Mouse (Mus musculus): ENCODE data around the gene Amh. TPM values are rescaled to one million over a fixed set of nuclear protein-coding genes. Genes with fewer than 3 reads are reported as not detected.

Amh gene
- polyA plus RNA-seq (2014; fragmentation: Nextera tagmentation; extraction: Ambion mirVana), result 0.16 TPM in 1 of 2 replicates, not detected in the other

DNA sequence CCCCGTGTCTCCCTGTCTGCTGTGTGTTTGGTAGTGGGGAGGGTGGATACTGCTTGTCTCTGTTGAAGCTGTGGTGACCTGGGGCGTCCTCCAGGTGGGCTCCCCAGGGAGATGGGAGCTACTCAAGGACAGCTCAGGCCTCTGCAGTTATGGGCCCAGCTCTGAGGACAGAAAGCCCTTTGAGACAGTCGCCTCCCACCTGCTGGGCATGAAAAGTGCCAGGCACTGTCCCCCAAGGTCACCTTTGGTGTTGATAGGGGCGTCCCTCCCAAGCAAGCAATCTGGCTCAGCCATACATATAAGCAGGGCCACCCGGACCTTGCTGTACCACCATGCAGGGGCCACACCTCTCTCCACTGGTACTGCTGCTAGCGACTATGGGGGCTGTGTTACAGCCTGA, at the start of gene Amh:
Amh (plus strand) TSS at position 328 of the 400 bp plus-strand sequence.
- 70% methylated on average over 6 of the region's 6 CpGs for WGBS
- Histone ChIP-seq H3K9me3 (ENCODE audit: control insufficient read depth, low read length) (no peaks in the 10 kb centered on the region), H3K27ac (no peak within 1 kb of the TSS), H3K4me1 (replicated peaks; ENCODE audit: control insufficient read depth, insufficient read depth, low read length) (peaks cover 19% of the 10 kb centered on the region), H3K36me3 (replicated peaks; ENCODE audit: control insufficient read depth, insufficient read depth) (peaks cover 52% of the 10 kb centered on the region), H3K4me3 (replicated peaks; ENCODE audit: low read length) (no peak within 1 kb of the TSS), H3K9ac (no peak within 1 kb of the TSS), H3K27me3 (ENCODE audit: control insufficient read depth, insufficient read depth, low read length) (peaks cover 12% of the 10 kb centered on the region), H3K4me2 (replicated peaks) (no peak within 1 kb of the TSS)
- DNase-seq (ENCODE audit: low spot score) (no peak), ATAC-seq (ENCODE audit: low FRiP score) (no peak)

DNA sequence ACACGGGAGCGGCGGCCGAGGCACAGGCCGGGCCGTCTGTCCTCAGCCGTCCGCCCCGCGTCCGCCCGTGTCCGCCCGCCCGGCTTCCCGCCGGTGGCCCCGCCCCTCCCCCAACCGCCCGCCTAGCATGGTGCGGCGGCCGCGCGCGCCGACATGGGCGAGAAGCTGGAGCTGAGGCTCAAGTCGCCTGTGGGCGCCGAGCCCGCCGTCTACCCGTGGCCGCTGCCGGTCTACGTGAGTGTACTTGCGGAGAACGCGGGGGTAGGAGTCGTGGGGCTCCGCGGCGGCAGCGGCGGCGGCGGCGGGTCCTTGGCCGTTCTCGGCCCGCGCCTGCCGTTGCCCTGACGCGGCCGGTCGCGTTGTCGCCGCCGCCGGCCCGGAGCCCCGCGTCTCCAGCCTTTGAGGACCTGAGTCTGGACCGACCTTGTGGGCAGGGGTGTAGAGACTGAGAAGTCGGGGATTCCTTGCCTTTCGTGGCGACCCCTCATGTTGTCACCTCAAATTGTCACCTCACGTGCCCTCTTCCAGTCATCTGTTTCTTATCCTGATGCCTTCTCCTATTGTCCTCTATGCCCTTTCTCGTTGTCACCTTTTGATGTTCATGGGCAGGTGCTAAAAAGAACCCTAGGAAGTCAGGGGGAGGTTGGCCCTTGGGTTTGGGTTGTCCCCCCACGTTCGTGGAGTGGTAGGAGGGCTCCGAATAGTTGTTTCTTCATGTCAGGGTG, 49.6 kb upstream of the Amh start:
- Histone ChIP-seq H3K27me3 (ENCODE audit: control insufficient read depth, insufficient read depth, low read length) (no peaks in the 10 kb centered on the region), H3K4me2 (replicated peaks) (peak overlapping the region; percentile 96), H3K27ac (peak overlapping the region; percentile 93), H3K4me1 (replicated peaks; ENCODE audit: control insufficient read depth, insufficient read depth, low read length) (peaks cover 29% of the 10 kb centered on the region), H3K4me3 (replicated peaks; ENCODE audit: low read length) (peak overlapping the region; percentile 94), H3K9ac (peak overlapping the region; percentile 96), H3K36me3 (replicated peaks; ENCODE audit: control insufficient read depth, insufficient read depth) (no peaks in the 10 kb centered on the region), H3K9me3 (ENCODE audit: control insufficient read depth, low read length) (no peaks in the 10 kb centered on the region)
- WGBS, result 1% methylated on average over 60 of the region's 75 CpGs
- no peak for ATAC-seq (ENCODE audit: low FRiP score)
- no peak for DNase-seq (ENCODE audit: low spot score)

DNA sequence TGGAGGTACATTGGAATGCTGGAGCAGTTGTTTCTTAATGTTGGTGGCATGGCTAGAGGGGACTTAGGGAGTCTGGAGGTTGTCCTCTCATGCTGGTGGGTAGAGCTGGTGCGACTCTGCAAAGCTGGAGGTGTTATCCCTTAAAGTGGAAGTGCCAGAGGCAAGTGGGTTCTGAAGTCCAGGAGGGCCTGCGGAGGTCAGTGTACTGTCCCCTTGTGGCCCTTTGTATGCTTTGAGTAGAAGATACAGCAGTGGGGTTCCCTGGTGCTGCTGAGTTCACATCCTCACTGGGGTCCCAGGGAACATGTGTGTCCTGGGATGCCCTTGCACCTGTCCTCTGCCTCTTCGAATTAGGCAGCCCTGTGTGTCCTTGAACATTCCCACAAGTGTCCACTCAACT, 48.9 kb upstream of the Amh start:
- ATAC-seq (ENCODE audit: low FRiP score), result no peak
- no peaks in the 10 kb centered on the region for H3K27me3 ChIP-seq (ENCODE audit: control insufficient read depth, insufficient read depth, low read length)
- H3K36me3 ChIP-seq (replicated peaks; ENCODE audit: control insufficient read depth, insufficient read depth), result no peaks in the 10 kb centered on the region
- H3K4me2 ChIP-seq (replicated peaks), result peak overlapping the region; percentile 96
- H3K9me3 ChIP-seq (ENCODE audit: control insufficient read depth, low read length), result no peaks in the 10 kb centered on the region
- peak overlapping the region; percentile 96 for H3K9ac ChIP-seq
- WGBS, result 34% methylated on average over 3 of the region's 3 CpGs
- DNase-seq (ENCODE audit: low spot score), result no peak
- no peak overlapping the region for H3K27ac ChIP-seq
- peaks cover 29% of the 10 kb centered on the region for H3K4me1 ChIP-seq (replicated peaks; ENCODE audit: control insufficient read depth, insufficient read depth, low read length)
- peak overlapping the region; percentile 94 for H3K4me3 ChIP-seq (replicated peaks; ENCODE audit: low read length)

DNA sequence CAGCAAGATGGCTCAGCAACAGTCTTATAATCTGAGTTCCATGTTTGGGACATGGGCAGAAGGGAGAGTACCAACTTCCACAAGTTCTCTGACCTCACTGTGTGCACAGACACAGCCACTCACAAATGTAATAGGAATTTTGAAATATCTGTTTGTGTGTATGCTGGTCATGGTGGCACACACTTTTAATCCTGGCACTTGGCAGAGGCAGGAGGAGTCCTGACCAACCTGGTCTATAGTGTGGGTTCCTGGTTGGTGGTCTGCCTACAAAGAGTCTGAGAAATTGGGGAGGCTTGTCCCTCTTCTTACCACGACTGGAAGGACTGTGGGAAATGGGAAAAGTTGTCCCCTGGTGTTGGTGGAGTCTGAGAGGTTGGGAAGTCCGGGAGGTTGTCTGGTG, 48.5 kb upstream of the Amh start:
- no peak for ATAC-seq (ENCODE audit: low FRiP score)
- WGBS, result 68% methylated on average over 2 of the region's 2 CpGs
- DNase-seq (ENCODE audit: low spot score), result no peak
- no peak overlapping the region for H3K27ac ChIP-seq
- peak overlapping the region; percentile 94 for H3K4me3 ChIP-seq (replicated peaks; ENCODE audit: low read length)
- H3K27me3 ChIP-seq (ENCODE audit: control insufficient read depth, insufficient read depth, low read length), result no peaks in the 10 kb centered on the region
- peak overlapping the region; percentile 96 for H3K9ac ChIP-seq
- H3K4me2 ChIP-seq (replicated peaks), result peak overlapping the region; percentile 96
- peaks cover 29% of the 10 kb centered on the region for H3K4me1 ChIP-seq (replicated peaks; ENCODE audit: control insufficient read depth, insufficient read depth, low read length)
- H3K9me3 ChIP-seq (ENCODE audit: control insufficient read depth, low read length), result no peaks in the 10 kb centered on the region
- H3K36me3 ChIP-seq (replicated peaks; ENCODE audit: control insufficient read depth, insufficient read depth), result no peaks in the 10 kb centered on the region

DNA sequence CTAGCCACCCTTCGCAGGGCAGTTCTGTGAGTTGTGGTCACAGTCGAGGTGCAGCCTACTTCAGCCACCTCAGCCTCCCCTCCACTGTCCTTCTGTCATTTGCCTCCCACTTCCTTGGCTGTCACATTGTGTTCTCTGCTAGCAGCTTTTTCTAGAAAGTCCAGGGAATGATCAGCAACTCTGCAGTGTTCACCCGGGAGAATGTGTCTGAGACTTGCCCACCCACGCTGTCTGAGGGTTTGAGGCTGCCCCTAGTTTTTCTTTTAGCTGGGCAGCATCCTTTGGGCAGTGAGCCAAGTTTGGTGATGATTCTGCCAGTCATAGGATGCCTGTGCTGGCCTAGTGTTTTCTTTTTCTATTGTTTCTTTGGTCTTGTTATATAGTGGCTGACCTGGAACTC, 48.1 kb upstream of the Amh start:
- ATAC-seq (ENCODE audit: low FRiP score), result no peak
- H3K4me1 ChIP-seq (replicated peaks; ENCODE audit: control insufficient read depth, insufficient read depth, low read length), result peaks cover 34% of the 10 kb centered on the region
- no peak overlapping the region for H3K27ac ChIP-seq
- H3K27me3 ChIP-seq (ENCODE audit: control insufficient read depth, insufficient read depth, low read length), result no peaks in the 10 kb centered on the region
- 66% methylated on average over 4 of the region's 4 CpGs for WGBS
- no peaks in the 10 kb centered on the region for H3K9me3 ChIP-seq (ENCODE audit: control insufficient read depth, low read length)
- H3K4me2 ChIP-seq (replicated peaks), result peak overlapping the region; percentile 96
- H3K9ac ChIP-seq, result no peak overlapping the region
- DNase-seq (ENCODE audit: low spot score), result no peak
- H3K4me3 ChIP-seq (replicated peaks; ENCODE audit: low read length), result 0 out of 2 replicates have a peak overlapping the region, but pooled peaks have one; percentile 94
- no peaks in the 10 kb centered on the region for H3K36me3 ChIP-seq (replicated peaks; ENCODE audit: control insufficient read depth, insufficient read depth)

DNA sequence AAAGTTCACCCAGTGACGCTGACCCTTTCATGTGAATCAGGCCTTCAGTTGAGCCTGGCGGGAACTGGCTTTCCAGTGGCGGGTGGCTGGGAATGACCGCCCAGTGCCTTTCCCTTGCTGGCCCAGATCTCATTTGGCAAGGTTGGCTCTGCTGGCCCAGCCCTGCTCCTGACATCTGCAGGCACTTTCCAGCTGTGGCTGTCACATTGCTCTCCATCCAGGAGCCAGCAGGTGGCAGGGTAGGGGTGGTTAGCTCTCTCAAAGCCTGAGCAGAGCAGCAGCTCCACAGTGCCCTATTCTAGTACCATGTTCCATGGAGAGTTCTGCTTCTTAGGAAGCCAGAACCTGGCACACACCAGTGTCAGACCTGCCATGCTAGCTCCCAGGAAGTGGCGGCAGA, 47.3 kb upstream of the Amh start:
- ATAC-seq (ENCODE audit: low FRiP score) (no peak; the same call in 1 of the 2 replicates), DNase-seq (ENCODE audit: low spot score) (peak; percentile 58)
- no peaks in the 10 kb centered on the region for H3K9me3 ChIP-seq (ENCODE audit: control insufficient read depth, low read length)
- H3K4me2 ChIP-seq (replicated peaks), result peak overlapping the region; percentile 96; the same call in 1 of the 2 replicates
- no peaks in the 10 kb centered on the region for H3K27me3 ChIP-seq (ENCODE audit: control insufficient read depth, insufficient read depth, low read length)
- H3K9ac ChIP-seq, result no peak overlapping the region
- peaks cover 34% of the 10 kb centered on the region for H3K4me1 ChIP-seq (replicated peaks; ENCODE audit: control insufficient read depth, insufficient read depth, low read length)
- H3K4me3 ChIP-seq (replicated peaks; ENCODE audit: low read length), result no peak overlapping the region
- 42% methylated on average over 5 of the region's 5 CpGs for WGBS
- H3K36me3 ChIP-seq (replicated peaks; ENCODE audit: control insufficient read depth, insufficient read depth), result no peaks in the 10 kb centered on the region
- H3K27ac ChIP-seq, result no peak overlapping the region

DNA sequence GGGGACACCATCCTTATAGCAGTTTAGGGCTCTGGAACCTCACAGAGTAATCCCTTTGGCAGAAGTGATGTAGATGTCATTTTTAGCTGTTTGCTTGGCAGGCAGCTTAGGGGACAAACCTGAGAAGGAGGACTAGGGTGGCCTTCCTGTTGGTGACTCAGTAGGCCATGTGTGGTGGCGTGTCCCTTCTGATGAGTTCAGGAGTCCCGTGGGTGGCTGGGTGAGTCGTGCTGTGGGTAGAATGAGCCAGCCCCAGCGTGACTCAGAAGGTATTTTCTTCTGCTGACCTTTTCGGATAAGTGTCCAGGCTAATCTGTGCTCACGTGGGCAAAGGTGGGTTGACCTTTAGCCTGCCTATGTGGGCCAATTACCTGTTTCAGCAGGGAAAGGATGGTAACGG, 46.4 kb upstream of the Amh start:
- H3K27ac ChIP-seq, result no peak overlapping the region
- no peak overlapping the region for H3K4me3 ChIP-seq (replicated peaks; ENCODE audit: low read length)
- ATAC-seq (ENCODE audit: low FRiP score) (no peak), DNase-seq (ENCODE audit: low spot score) (no peak)
- H3K27me3 ChIP-seq (ENCODE audit: control insufficient read depth, insufficient read depth, low read length), result no peaks in the 10 kb centered on the region
- no peaks in the 10 kb centered on the region for H3K36me3 ChIP-seq (replicated peaks; ENCODE audit: control insufficient read depth, insufficient read depth)
- WGBS, result 91% methylated on average over 7 of the region's 7 CpGs
- H3K4me1 ChIP-seq (replicated peaks; ENCODE audit: control insufficient read depth, insufficient read depth, low read length), result peaks cover 34% of the 10 kb centered on the region
- no peak overlapping the region for H3K9ac ChIP-seq
- no peak overlapping the region for H3K4me2 ChIP-seq (replicated peaks)
- H3K9me3 ChIP-seq (ENCODE audit: control insufficient read depth, low read length), result no peaks in the 10 kb centered on the region

DNA sequence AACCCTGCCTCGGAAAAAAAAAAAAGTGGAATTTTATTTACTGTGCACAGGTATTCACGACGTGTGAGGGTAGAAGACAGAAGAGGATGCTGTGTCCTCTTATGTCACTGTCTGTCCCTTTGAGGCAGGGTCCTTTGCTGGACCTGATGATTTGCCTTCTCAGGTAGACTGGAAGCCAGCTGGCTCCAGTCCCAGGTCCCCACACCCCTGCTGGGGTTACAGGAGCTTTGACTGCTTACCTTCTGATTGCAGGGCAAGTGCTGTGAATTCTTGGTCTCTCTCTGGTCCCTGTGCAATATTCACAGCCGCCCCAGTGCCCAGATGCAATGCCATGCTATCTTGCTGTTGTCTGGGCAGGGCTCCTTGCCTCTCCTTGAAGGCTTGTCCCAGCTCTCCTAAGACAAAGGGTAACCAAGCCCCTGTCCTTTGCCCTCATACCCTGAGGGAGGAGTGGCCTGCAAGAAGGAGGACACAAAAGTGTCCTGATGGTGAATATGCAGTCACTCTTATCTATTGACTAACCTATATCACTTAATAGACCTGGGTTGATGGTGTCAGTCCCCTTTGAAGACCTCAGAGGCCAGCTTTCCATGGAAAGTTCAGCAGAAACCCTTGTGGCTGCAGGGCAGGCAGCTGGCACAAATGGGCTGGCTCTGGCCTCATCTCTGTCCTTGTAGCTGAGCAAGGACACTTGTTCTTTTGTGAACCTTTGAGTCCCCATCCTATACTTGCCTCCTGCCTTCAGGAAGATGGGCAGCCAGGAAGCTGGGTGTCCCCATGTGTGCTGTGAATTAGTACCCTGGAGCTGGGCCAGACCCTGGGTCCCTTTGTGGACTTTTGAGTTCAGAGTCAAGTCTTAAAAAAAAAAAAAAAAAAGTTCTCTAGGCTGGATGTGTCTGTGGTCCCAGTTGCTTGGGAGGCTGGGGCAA, 44.2 kb upstream of the Amh start:
- peaks cover 4% of the 10 kb centered on the region; the same call in 1 of the 2 replicates for H3K36me3 ChIP-seq (replicated peaks; ENCODE audit: control insufficient read depth, insufficient read depth)
- no peak overlapping the region for H3K4me2 ChIP-seq (replicated peaks)
- H3K9ac ChIP-seq, result no peak overlapping the region
- H3K4me3 ChIP-seq (replicated peaks; ENCODE audit: low read length), result no peak overlapping the region
- WGBS, result 88% methylated on average over 4 of the region's 4 CpGs
- H3K9me3 ChIP-seq (ENCODE audit: control insufficient read depth, low read length), result no peaks in the 10 kb centered on the region
- DNase-seq (ENCODE audit: low spot score), result no peak
- H3K4me1 ChIP-seq (replicated peaks; ENCODE audit: control insufficient read depth, insufficient read depth, low read length), result peaks cover 32% of the 10 kb centered on the region
- ATAC-seq (ENCODE audit: low FRiP score), result no peak
- H3K27ac ChIP-seq, result no peak overlapping the region
- H3K27me3 ChIP-seq (ENCODE audit: control insufficient read depth, insufficient read depth, low read length), result no peaks in the 10 kb centered on the region

DNA sequence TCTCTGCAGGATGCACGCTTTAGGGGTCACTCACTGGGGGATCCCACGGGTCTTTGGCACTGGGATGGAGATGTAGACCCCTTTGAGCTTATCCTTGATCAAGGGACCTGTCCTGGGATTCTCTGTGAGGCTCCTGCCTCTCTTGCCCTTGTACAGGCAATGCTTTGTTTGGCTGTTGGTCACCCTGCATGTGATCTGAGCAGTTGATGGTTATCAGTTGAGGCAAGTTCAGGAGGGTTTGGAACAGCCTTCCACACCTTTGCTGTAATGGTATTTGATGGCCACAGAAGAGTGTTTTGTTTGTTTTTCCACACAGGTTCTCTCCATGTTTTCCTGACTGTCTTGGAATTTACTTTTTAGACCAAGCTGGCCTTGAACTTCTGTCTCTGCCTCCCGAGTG, 43.2 kb upstream of the Amh start:
- Histone ChIP-seq H3K9ac (no peak overlapping the region), H3K27me3 (ENCODE audit: control insufficient read depth, insufficient read depth, low read length) (no peaks in the 10 kb centered on the region), H3K27ac (no peak overlapping the region), H3K4me1 (replicated peaks; ENCODE audit: control insufficient read depth, insufficient read depth, low read length) (peaks cover 23% of the 10 kb centered on the region), H3K4me3 (replicated peaks; ENCODE audit: low read length) (no peak overlapping the region), H3K36me3 (replicated peaks; ENCODE audit: control insufficient read depth, insufficient read depth) (peaks cover 13% of the 10 kb centered on the region), H3K9me3 (ENCODE audit: control insufficient read depth, low read length) (no peaks in the 10 kb centered on the region), H3K4me2 (replicated peaks) (no peak overlapping the region)
- DNase-seq (ENCODE audit: low spot score) (no peak), ATAC-seq (ENCODE audit: low FRiP score) (no peak)
- WGBS, result 68% methylated on average over 3 of the region's 3 CpGs
